ENCODE assay signal across 30 mouse cellular contexts in the genomic region with DNA sequence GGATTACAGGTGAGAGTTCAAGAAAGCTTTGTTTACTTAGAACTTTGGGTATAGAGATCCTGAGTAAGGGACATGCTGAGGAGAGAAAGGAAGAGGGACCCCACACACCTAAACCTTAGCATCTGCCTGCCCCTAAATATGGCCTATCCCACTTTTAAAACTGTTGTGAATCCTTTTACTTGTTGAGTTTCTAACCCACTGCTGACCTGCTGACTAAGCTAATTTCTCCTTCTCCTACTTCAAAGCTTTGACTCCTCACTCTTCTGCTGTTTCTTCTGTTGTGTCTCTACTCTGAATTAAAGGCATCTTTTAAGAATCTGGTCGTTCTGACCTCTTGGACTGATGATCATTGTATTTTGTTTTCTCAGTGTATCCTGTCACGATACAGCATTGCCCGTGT.
"Had no signal": no experiment of that assay in that cellular context is flagged by ENCODE, and none has a peak within 500 bp of the region (broad histone marks: within the 10 kb centered on the region; RNA-seq: fewer than 3 reads in every experiment).

No protein-coding gene starts in this region.

- DNase-seq: heart, postnatal 10 days; heart, postnatal 14 days; heart, postnatal 36 days; heart, postnatal 4 days; kidney, adult 11 months; kidney, adult 18-20 months; kidney, adult 2 months; kidney, adult 9 months; kidney, postnatal 10 days; kidney, postnatal 14 days; kidney, postnatal 25 days; kidney, postnatal 36 days; kidney, postnatal 4 days; layer of hippocampus, adult 9-11 months; layer of hippocampus, postnatal 36 days had no signal

- H3K36me3 ChIP-seq: heart, embryonic 12.5 days; heart, embryonic 13.5 days; heart, embryonic 15.5 days; hindbrain, embryonic 10.5 days; hindbrain, embryonic 12.5 days; hindbrain, embryonic 13.5 days; hindbrain, embryonic 15.5 days; intestine, embryonic 15.5 days; kidney, embryonic 15.5 days had no signal

- H3K27ac ChIP-seq: heart, embryonic 13.5 days; heart, embryonic 15.5 days; hindbrain, embryonic 10.5 days; hindbrain, embryonic 12.5 days; hindbrain, embryonic 13.5 days; hindbrain, embryonic 14.5 days; hindbrain, embryonic 15.5 days; hindbrain, postnatal 0 days; intestine, embryonic 15.5 days; kidney, embryonic 15.5 days; kidney, postnatal 0 days; layer of hippocampus, adult 2 months; left cerebral cortex, adult 2 months had no signal

- H3K27me3 ChIP-seq: heart, embryonic 12.5 days; heart, embryonic 13.5 days; heart, embryonic 15.5 days; hindbrain, embryonic 12.5 days; hindbrain, embryonic 13.5 days; hindbrain, embryonic 15.5 days; intestine, embryonic 15.5 days; kidney, embryonic 15.5 days had no signal

- H3K4me2 ChIP-seq: heart, embryonic 11.5 days; heart, embryonic 12.5 days; heart, embryonic 13.5 days; heart, embryonic 15.5 days; hindbrain, embryonic 12.5 days; hindbrain, embryonic 13.5 days; hindbrain, embryonic 14.5 days; hindbrain, embryonic 15.5 days; intestine, embryonic 15.5 days; kidney, embryonic 15.5 days had no signal

- H3K4me1 ChIP-seq: heart, embryonic 12.5 days; heart, embryonic 13.5 days; heart, embryonic 15.5 days; hindbrain, embryonic 10.5 days; hindbrain, embryonic 12.5 days; hindbrain, embryonic 13.5 days; hindbrain, embryonic 15.5 days; intestine, embryonic 15.5 days; kidney, embryonic 15.5 days had no signal

- H3K9me3 ChIP-seq: heart, embryonic 12.5 days; heart, embryonic 13.5 days; heart, embryonic 15.5 days; hindbrain, embryonic 10.5 days; hindbrain, embryonic 12.5 days; hindbrain, embryonic 13.5 days; hindbrain, embryonic 15.5 days; intestine, embryonic 15.5 days; kidney, embryonic 15.5 days had no signal

- H3K4me3 ChIP-seq: heart, embryonic 12.5 days; heart, embryonic 13.5 days; heart, embryonic 15.5 days; hindbrain, embryonic 10.5 days; hindbrain, embryonic 12.5 days; hindbrain, embryonic 13.5 days; hindbrain, embryonic 15.5 days; intestine, embryonic 15.5 days; kidney, embryonic 15.5 days; layer of hippocampus, adult 2 months; left cerebral cortex, adult 2 months had no signal

- H3K9ac ChIP-seq: heart, embryonic 12.5 days; heart, embryonic 13.5 days; heart, embryonic 15.5 days; hindbrain, embryonic 12.5 days; hindbrain, embryonic 13.5 days; hindbrain, embryonic 14.5 days; hindbrain, embryonic 15.5 days; intestine, embryonic 15.5 days; kidney, embryonic 15.5 days had no signal
